Mouse (Mus musculus): ENCODE measurements around the gene Kif17. TPM values are rescaled to one million over a fixed set of nuclear protein-coding genes. Genes with fewer than 3 reads are reported as not detected.

The Kif17 gene
- 1.0 and 1.3 TPM in 2 replicates for polyA plus RNA-seq (2015; fragmentation: Nextera tagmentation; extraction: Ambion mirVana)

DNA sequence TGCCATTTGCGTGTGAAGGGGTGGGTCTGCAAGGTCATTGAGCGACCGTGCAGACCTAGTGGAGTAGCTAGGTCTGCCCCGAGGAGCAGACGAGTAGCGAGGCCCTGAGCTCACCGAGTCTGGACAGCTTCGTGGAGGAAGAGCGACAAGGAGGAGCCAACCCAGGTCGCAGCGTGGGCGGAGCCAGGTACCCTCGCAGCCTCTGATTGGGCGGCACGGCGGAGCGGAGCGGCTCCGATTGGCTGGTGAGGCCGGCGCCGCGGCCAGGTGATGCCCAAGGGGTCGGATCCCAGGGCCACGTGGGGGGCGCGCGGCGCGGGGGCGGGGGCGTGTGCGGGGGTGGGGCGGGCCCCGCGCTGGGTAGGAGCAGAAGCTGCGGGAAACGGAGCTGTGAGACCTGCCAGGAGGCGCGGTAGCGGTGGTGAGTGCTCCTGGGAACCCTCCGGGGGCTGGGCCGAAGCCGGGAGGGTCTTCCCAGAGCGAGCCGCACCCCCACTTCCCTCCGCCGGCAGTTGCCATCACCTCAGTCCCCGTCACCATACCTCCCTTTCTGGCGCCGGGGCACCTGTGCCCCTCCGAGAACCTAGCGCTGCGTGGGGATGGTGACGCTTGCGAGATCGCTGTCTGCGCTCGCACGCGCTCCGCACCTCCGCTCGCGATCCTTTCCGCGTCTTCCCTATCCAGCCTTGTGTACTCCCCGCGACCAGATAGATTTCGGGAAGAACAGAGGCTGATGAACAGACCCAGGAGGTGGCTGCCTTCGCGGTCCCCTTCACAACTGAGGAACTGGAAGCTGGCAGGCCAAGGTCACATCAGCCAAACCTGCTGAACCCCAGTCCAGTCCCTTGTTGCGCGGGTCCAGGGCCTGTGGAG, at the start of gene Kif17, which contains the start of gene Sh2d5:
Kif17 (plus strand) TSS at position 348 of the 873 bp plus-strand sequence.
Sh2d5 (plus strand) TSS at position 316 of the 873 bp plus-strand sequence.
- peak within 1 kb of the TSS; percentile 99 for H3K4me2 ChIP-seq (ENCODE audit: low read depth, low read length)
- no peaks in the 10 kb centered on the region; the same call in 1 of the 2 replicates for H3K36me3 ChIP-seq (ENCODE audit: control insufficient read depth, insufficient read depth, low read length)
- H3K9ac ChIP-seq (ENCODE audit: low read depth, low read length), result peak within 1 kb of the TSS; percentile 60
- WGBS, result 1% methylated on average over 60 of the region's 74 CpGs
- no peaks in the 10 kb centered on the region for H3K9me3 ChIP-seq (ENCODE audit: control insufficient read depth, low read length)
- peak; percentile 91 for ATAC-seq
- H3K27me3 ChIP-seq (replicated peaks; ENCODE audit: control insufficient read depth, insufficient read depth, low read length), result peaks cover 8% of the 10 kb centered on the region; the same call in 1 of the 2 replicates
- H3K4me3 ChIP-seq (ENCODE audit: low read length), result peak within 1 kb of the TSS; percentile 60
- H3K4me1 ChIP-seq (ENCODE audit: control insufficient read depth, insufficient read depth, low read length), result peaks cover 30% of the 10 kb centered on the region
- no peak within 1 kb of the TSS for H3K27ac ChIP-seq (ENCODE audit: low read length)

DNA sequence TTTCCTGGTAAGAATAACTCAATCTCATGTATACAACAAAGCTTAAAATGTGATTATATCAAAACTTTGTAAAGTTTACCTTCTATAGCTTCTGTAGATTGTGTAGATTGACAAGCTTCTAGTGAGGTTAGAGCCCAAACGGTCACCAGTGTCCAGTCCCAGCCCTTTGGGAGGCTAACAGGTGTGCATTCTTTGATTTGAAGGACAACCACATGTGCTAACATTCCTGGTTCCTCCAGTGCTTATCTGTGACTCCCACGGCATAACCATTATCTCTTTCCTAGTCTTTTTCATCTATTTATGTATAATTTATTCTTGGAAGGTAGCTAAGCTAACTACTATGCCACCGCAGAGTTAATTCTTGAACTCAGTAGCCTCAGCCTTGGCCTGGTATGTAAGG, 49.5 kb upstream of the Kif17 start:
- Histone ChIP-seq H3K4me2 (ENCODE audit: low read depth, low read length) (no peak overlapping the region), H3K4me3 (ENCODE audit: low read length) (no peak overlapping the region)
- 87% methylated on average over 3 of the region's 3 CpGs for WGBS

DNA sequence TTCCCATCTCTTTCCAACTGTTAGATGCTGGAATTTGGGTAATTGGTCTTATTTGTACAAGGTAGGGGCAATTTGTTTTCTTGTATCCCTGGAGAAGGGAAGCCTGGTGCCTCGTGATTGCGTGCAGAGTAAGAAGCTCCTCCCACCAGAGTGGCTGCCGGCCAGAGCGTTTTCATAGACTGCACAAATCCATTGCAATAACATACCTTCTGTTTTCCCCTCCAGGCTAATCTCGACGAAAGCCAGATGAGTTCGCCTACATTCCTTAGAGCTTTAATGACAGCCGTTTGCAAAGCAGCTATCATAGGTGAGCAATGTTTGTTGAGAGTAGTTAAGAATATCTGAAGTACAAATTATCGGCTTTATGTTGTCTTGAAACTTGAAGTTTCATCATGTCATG, 48.5 kb upstream of the Kif17 start:
- H3K27ac ChIP-seq (ENCODE audit: low read length), result no peak overlapping the region
- no peak overlapping the region for H3K4me2 ChIP-seq (ENCODE audit: low read depth, low read length)
- H3K36me3 ChIP-seq (ENCODE audit: control insufficient read depth, insufficient read depth, low read length), result peaks cover 3% of the 10 kb centered on the region; the same call in 1 of the 2 replicates
- no peak overlapping the region for H3K9ac ChIP-seq (ENCODE audit: low read depth, low read length)
- H3K27me3 ChIP-seq (replicated peaks; ENCODE audit: control insufficient read depth, insufficient read depth, low read length), result no peaks in the 10 kb centered on the region
- WGBS, result 50% methylated on average over 9 of the region's 9 CpGs
- no peaks in the 10 kb centered on the region for H3K4me1 ChIP-seq (ENCODE audit: control insufficient read depth, insufficient read depth, low read length)
- ATAC-seq, result no peak
- no peaks in the 10 kb centered on the region for H3K9me3 ChIP-seq (ENCODE audit: control insufficient read depth, low read length)
- H3K4me3 ChIP-seq (ENCODE audit: low read length), result no peak overlapping the region

More for the DNA sequence above, 49.5 kb upstream of the Kif17 start:
- no peaks in the 10 kb centered on the region for H3K4me1 ChIP-seq (ENCODE audit: control insufficient read depth, insufficient read depth, low read length)
- peaks cover 2% of the 10 kb centered on the region; the same call in 1 of the 2 replicates for H3K36me3 ChIP-seq (ENCODE audit: control insufficient read depth, insufficient read depth, low read length)
- H3K9ac ChIP-seq (ENCODE audit: low read depth, low read length), result no peak overlapping the region
- no peaks in the 10 kb centered on the region for H3K9me3 ChIP-seq (ENCODE audit: control insufficient read depth, low read length)
- no peak overlapping the region for H3K27ac ChIP-seq (ENCODE audit: low read length)
- ATAC-seq, result no peak
- H3K27me3 ChIP-seq (replicated peaks; ENCODE audit: control insufficient read depth, insufficient read depth, low read length), result no peaks in the 10 kb centered on the region

DNA sequence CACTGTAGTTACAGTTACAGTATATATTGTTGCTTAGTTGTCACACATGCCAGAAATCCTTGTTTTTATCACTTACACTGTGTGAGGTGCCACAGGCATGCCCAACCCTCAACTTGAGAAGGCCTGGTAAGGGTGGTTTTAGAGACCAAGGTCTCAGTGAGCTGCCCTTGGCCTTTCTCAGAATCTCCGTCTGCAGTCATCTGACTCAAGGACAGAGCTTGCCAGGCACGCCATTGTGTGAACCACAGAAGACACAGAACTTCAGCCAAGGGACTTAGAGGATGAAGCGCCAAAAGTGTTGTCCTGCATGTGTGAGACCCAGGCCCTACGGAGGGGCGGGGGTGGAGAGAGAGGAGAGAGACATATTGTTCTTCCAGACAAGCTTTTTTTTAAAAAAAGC, 40.1 kb upstream of the Kif17 start:
- no peak overlapping the region for H3K4me3 ChIP-seq (ENCODE audit: low read length)
- H3K9me3 ChIP-seq (ENCODE audit: control insufficient read depth, low read length), result no peaks in the 10 kb centered on the region
- H3K9ac ChIP-seq (ENCODE audit: low read depth, low read length), result no peak overlapping the region
- H3K27ac ChIP-seq (ENCODE audit: low read length), result no peak overlapping the region
- ATAC-seq, result no peak
- H3K4me2 ChIP-seq (ENCODE audit: low read depth, low read length), result no peak overlapping the region
- peaks cover 13% of the 10 kb centered on the region for H3K36me3 ChIP-seq (ENCODE audit: control insufficient read depth, insufficient read depth, low read length)
- no peaks in the 10 kb centered on the region for H3K27me3 ChIP-seq (replicated peaks; ENCODE audit: control insufficient read depth, insufficient read depth, low read length)
- H3K4me1 ChIP-seq (ENCODE audit: control insufficient read depth, insufficient read depth, low read length), result no peaks in the 10 kb centered on the region
- 90% methylated on average over 5 of the region's 5 CpGs for WGBS

DNA sequence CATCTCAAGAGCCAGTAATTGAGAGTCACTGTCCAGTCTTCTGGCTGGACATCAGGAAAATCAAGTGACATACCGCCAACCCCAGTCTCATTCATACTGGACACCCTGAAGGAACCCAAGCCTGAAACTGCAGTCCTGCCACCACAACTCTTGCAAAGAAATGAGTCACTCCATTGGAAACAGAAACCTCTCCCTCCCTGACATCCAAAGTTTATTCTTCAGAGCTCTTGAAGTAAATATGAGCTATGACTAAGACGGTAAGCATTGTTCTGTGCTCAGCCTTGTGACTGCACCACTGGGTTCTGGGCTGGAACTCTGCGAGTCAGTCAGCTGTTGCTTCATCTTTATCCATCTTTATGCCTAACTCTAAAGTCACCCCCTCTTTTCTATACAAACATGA, 36.4 kb upstream of the Kif17 start:
- Histone ChIP-seq H3K4me2 (ENCODE audit: low read depth, low read length) (no peak overlapping the region), H3K4me3 (ENCODE audit: low read length) (no peak overlapping the region), H3K4me1 (ENCODE audit: control insufficient read depth, insufficient read depth, low read length) (peaks cover 10% of the 10 kb centered on the region), H3K9ac (ENCODE audit: low read depth, low read length) (no peak overlapping the region), H3K27me3 (replicated peaks; ENCODE audit: control insufficient read depth, insufficient read depth, low read length) (no peaks in the 10 kb centered on the region), H3K9me3 (ENCODE audit: control insufficient read depth, low read length) (no peaks in the 10 kb centered on the region), H3K36me3 (ENCODE audit: control insufficient read depth, insufficient read depth, low read length) (peaks cover 6% of the 10 kb centered on the region; the same call in 1 of the 2 replicates), H3K27ac (ENCODE audit: low read length) (no peak overlapping the region)
- no peak for ATAC-seq
- 61% methylated on average over 3 of the region's 3 CpGs for WGBS

DNA sequence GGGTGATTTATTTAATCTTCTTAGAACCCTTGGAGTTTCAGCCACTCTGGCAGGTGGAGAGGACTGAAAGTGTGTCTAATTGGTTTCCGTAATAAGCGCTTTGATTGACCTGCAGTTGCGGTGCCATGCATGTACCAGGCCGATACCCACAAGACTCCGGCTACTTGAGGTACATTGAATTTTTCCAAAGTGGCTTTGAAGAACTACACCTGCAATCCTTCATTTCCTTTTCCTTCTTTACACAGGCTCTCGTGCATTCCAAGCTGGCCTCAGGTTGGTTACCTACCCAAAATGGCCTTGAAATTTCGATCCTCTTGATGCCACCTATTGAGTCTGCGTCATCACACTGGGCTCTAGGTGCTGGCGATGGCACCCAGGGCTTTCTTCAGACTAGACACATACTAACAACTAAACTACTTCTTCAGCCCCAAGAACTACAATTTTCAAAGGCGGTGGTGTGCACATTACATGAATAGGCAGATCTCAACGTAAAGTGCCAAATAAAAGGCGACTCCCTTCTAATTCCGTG, 34.5 kb upstream of the Kif17 start:
- ATAC-seq, result no peak
- 44% methylated on average over 13 of the region's 13 CpGs for WGBS
- peak overlapping the region; percentile 90 for H3K4me3 ChIP-seq (ENCODE audit: low read length)

DNA sequence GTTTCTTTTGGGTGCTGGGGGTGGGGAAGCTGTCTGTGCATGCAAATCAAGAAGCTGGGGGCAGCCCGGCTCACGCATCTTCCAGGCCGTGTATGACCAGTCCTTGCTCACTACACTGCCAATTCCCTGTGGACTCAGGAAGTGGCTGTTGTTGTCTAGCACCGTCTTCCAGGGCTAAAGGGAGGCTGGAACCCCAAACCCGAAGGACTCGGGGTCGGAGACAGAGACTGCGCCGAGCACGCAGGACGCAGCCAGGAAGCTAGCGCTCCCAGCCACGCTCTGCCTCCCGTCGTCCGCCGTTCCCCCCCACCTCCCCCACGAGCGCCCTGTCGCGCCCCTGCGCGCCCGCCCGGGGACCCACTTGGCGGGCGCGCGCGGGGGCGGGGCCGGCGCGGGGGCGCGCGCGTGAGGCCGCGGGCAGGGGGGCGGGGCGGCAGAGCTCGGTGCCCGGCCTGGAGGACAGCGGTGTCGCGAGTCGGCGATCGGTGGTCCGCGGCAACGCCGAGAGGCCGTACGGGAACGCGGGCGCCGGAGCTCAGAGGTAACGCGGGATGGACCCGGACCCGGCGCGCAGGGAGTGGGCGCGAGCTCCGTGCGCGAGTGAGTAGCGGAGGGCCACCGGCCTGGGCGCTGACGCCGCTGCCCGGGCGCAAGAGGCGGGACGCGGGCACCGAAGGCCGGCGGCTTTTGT, 33.9 kb upstream of the Kif17 start, which contains the start of gene Hp1bp3:
Hp1bp3 (plus strand) TSS at position 97 of the 691 bp plus-strand sequence.
- H3K27me3 ChIP-seq (replicated peaks; ENCODE audit: control insufficient read depth, insufficient read depth, low read length), result no peaks in the 10 kb centered on the region
- WGBS, result under 1% methylated on average over 71 of the region's 84 CpGs
- H3K9ac ChIP-seq (ENCODE audit: low read depth, low read length), result peak within 1 kb of the TSS; percentile 95
- peak; percentile 79 for ATAC-seq
- H3K4me3 ChIP-seq (ENCODE audit: low read length), result peak within 1 kb of the TSS; percentile 90
- no peaks in the 10 kb centered on the region for H3K9me3 ChIP-seq (ENCODE audit: control insufficient read depth, low read length)
- H3K27ac ChIP-seq (ENCODE audit: low read length), result peak within 1 kb of the TSS; percentile 99
- peak within 1 kb of the TSS; percentile 82 for H3K4me2 ChIP-seq (ENCODE audit: low read depth, low read length)
- H3K36me3 ChIP-seq (ENCODE audit: control insufficient read depth, insufficient read depth, low read length), result no peaks in the 10 kb centered on the region
- peaks cover 24% of the 10 kb centered on the region for H3K4me1 ChIP-seq (ENCODE audit: control insufficient read depth, insufficient read depth, low read length)

More for the DNA sequence above, 34.5 kb upstream of the Kif17 start:
- H3K36me3 ChIP-seq (ENCODE audit: control insufficient read depth, insufficient read depth, low read length), result no peaks in the 10 kb centered on the region
- H3K4me2 ChIP-seq (ENCODE audit: low read depth, low read length), result peak overlapping the region; percentile 82
- H3K4me1 ChIP-seq (ENCODE audit: control insufficient read depth, insufficient read depth, low read length), result peaks cover 23% of the 10 kb centered on the region
- no peaks in the 10 kb centered on the region for H3K9me3 ChIP-seq (ENCODE audit: control insufficient read depth, low read length)
- peak overlapping the region; percentile 99 for H3K27ac ChIP-seq (ENCODE audit: low read length)
- H3K27me3 ChIP-seq (replicated peaks; ENCODE audit: control insufficient read depth, insufficient read depth, low read length), result no peaks in the 10 kb centered on the region
- peak overlapping the region; percentile 95 for H3K9ac ChIP-seq (ENCODE audit: low read depth, low read length)

DNA sequence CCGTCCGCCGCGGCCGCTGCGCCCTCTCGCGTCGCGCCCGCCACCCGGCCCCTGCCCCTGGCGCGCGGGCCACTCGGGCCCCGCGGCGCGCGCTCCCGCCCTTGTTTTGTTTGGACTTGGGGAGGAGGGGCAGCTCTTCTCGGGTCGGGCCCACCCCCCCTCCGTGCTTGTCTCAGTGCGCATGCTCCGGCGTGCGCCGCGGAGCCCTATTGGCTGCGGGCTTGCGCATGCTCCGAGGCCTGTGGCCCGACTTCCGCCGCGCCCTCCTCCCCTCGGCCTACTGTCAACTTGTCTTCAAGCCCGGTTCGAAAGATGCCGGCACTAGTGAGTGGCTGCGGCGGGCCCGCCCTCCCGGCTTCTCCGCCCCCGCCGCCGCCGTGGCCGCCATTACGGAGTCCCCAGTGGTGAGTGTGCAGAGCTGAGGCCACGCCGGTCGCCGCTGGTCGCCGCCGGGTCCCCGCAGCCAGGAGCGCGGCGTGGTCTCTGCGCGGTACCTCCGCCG, 33.3 kb upstream of the Kif17 start:
- under 1% methylated on average over 55 of the region's 68 CpGs for WGBS
- Histone ChIP-seq H3K36me3 (ENCODE audit: control insufficient read depth, insufficient read depth, low read length) (no peaks in the 10 kb centered on the region), H3K9ac (ENCODE audit: low read depth, low read length) (peak overlapping the region; percentile 95), H3K9me3 (ENCODE audit: control insufficient read depth, low read length) (no peaks in the 10 kb centered on the region), H3K4me3 (ENCODE audit: low read length) (peak overlapping the region; percentile 90), H3K4me1 (ENCODE audit: control insufficient read depth, insufficient read depth, low read length) (peaks cover 24% of the 10 kb centered on the region), H3K27me3 (replicated peaks; ENCODE audit: control insufficient read depth, insufficient read depth, low read length) (no peaks in the 10 kb centered on the region), H3K4me2 (ENCODE audit: low read depth, low read length) (peak overlapping the region; percentile 73), H3K27ac (ENCODE audit: low read length) (peak overlapping the region; percentile 99)
- ATAC-seq, result peak; percentile 98

DNA sequence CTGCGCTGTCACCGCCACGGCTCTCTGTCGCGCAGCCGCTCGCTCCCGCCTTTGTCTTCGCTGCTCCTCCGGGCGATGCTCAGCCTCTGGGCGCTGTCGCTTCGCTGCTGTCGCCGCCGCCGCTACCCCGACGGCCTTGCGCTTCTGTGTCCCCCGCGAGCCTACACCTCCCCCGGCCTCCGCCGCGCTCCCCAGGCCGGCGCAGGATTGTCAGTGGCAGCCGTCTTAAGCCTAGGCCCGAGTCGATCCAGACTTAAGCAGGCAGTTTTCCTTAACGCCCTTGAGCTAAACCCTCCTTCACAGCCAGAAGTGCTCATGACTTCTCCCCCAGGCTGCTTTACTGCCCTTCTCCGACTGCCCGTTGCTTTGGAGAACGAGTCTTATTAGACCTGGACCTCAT, 32.8 kb upstream of the Kif17 start:
- H3K27me3 ChIP-seq (replicated peaks; ENCODE audit: control insufficient read depth, insufficient read depth, low read length), result no peaks in the 10 kb centered on the region
- peak; percentile 26 for ATAC-seq
- H3K4me2 ChIP-seq (ENCODE audit: low read depth, low read length), result peak overlapping the region; percentile 73
- 0% methylated on average over 36 of the region's 36 CpGs for WGBS
- H3K9ac ChIP-seq (ENCODE audit: low read depth, low read length), result peak overlapping the region; percentile 95
- peak overlapping the region; percentile 99 for H3K27ac ChIP-seq (ENCODE audit: low read length)
- peak overlapping the region; percentile 90 for H3K4me3 ChIP-seq (ENCODE audit: low read length)
- H3K9me3 ChIP-seq (ENCODE audit: control insufficient read depth, low read length), result no peaks in the 10 kb centered on the region
- peaks cover 24% of the 10 kb centered on the region for H3K4me1 ChIP-seq (ENCODE audit: control insufficient read depth, insufficient read depth, low read length)
- no peaks in the 10 kb centered on the region for H3K36me3 ChIP-seq (ENCODE audit: control insufficient read depth, insufficient read depth, low read length)

Measured in intestine, embryonic 16.5 days (tissue).